Mouse (Mus musculus): ENCODE results near the gene Trpc1. TPM values are rescaled to one million over a fixed set of nuclear protein-coding genes. Genes with fewer than 3 reads are reported as not detected.

The Trpc1 gene
- 1.2 and 2.0 TPM in 2 replicates for polyA plus RNA-seq (2012; rRNA removed)

GRCm38 (mm10) chr9:95750037-95750511, at the start of gene Trpc1:
Gene Trpc1 (minus strand): TSS chr9:95750375.
- H3K4me3 ChIP-seq (ENCODE audit: control insufficient read depth, insufficient read depth, low read length): peak within 1 kb of the TSS; percentile 43
- no peak within 1 kb of the TSS for H3K27ac ChIP-seq (ENCODE audit: control insufficient read depth, insufficient read depth, low read length)
- TF ChIP-seq CTCF (IDR thresholded peaks at IDR 0.05; ENCODE audit: borderline replicate concordance, control insufficient read depth, extremely low read depth, insufficient read depth, low read length, poor library complexity) (no peak), POLR2A (IDR thresholded peaks at IDR 0.05; ENCODE audit: control insufficient read depth, extremely low read depth, insufficient read depth, low read length, poor library complexity) (no peak)
- H3K27me3 ChIP-seq (ENCODE audit: control insufficient read depth, insufficient read depth, low read length): no peaks in the 10 kb centered on the region; the same call in 1 of the 2 replicates
- WGBS: 1% methylated on average over 56 of the region's 56 CpGs
- H3K4me1 ChIP-seq (replicated peaks; ENCODE audit: control insufficient read depth, insufficient read depth, low read length): peaks cover 7% of the 10 kb centered on the region; the same call in 1 of the 2 replicates
- no peaks in the 10 kb centered on the region for H3K36me3 ChIP-seq (ENCODE audit: control insufficient read depth, insufficient read depth, low read length)
- peak; percentile 45 for DNase-seq

GRCm38 (mm10) chr9:95796323-95796722, 46.1 kb upstream of the Trpc1 start:
- WGBS: 94% methylated on average over 2 of the region's 2 CpGs
- Histone ChIP-seq H3K27ac (ENCODE audit: control insufficient read depth, insufficient read depth, low read length) (no peak overlapping the region), H3K36me3 (ENCODE audit: control insufficient read depth, insufficient read depth, low read length) (no peaks in the 10 kb centered on the region), H3K4me1 (replicated peaks; ENCODE audit: control insufficient read depth, insufficient read depth, low read length) (no peaks in the 10 kb centered on the region), H3K27me3 (ENCODE audit: control insufficient read depth, insufficient read depth, low read length) (no peaks in the 10 kb centered on the region), H3K4me3 (ENCODE audit: control insufficient read depth, insufficient read depth, low read length) (no peak overlapping the region)
- no peak for DNase-seq
- TF ChIP-seq CTCF (IDR thresholded peaks at IDR 0.05; ENCODE audit: borderline replicate concordance, control insufficient read depth, extremely low read depth, insufficient read depth, low read length, poor library complexity) (no peak), POLR2A (IDR thresholded peaks at IDR 0.05; ENCODE audit: control insufficient read depth, extremely low read depth, insufficient read depth, low read length, poor library complexity) (no peak)

GRCm38 (mm10) chr9:95795844-95796243, 45.7 kb upstream of the Trpc1 start:
- no peak for DNase-seq
- no peak overlapping the region for H3K27ac ChIP-seq (ENCODE audit: control insufficient read depth, insufficient read depth, low read length)
- no peaks in the 10 kb centered on the region for H3K36me3 ChIP-seq (ENCODE audit: control insufficient read depth, insufficient read depth, low read length)
- H3K4me3 ChIP-seq (ENCODE audit: control insufficient read depth, insufficient read depth, low read length): no peak overlapping the region
- WGBS: 83% methylated on average over 5 of the region's 5 CpGs
- no peaks in the 10 kb centered on the region for H3K27me3 ChIP-seq (ENCODE audit: control insufficient read depth, insufficient read depth, low read length)
- TF ChIP-seq CTCF (IDR thresholded peaks at IDR 0.05; ENCODE audit: borderline replicate concordance, control insufficient read depth, extremely low read depth, insufficient read depth, low read length, poor library complexity) (no peak), POLR2A (IDR thresholded peaks at IDR 0.05; ENCODE audit: control insufficient read depth, extremely low read depth, insufficient read depth, low read length, poor library complexity) (no peak)
- H3K4me1 ChIP-seq (replicated peaks; ENCODE audit: control insufficient read depth, insufficient read depth, low read length): no peaks in the 10 kb centered on the region

GRCm38 (mm10) chr9:95795077-95795784, 45.1 kb upstream of the Trpc1 start:
- DNase-seq: no peak
- TF ChIP-seq POLR2A (IDR thresholded peaks at IDR 0.05; ENCODE audit: control insufficient read depth, extremely low read depth, insufficient read depth, low read length, poor library complexity) (no peak), CTCF (IDR thresholded peaks at IDR 0.05; ENCODE audit: borderline replicate concordance, control insufficient read depth, extremely low read depth, insufficient read depth, low read length, poor library complexity) (no peak)
- Histone ChIP-seq H3K27me3 (ENCODE audit: control insufficient read depth, insufficient read depth, low read length) (no peaks in the 10 kb centered on the region), H3K4me1 (replicated peaks; ENCODE audit: control insufficient read depth, insufficient read depth, low read length) (no peaks in the 10 kb centered on the region), H3K36me3 (ENCODE audit: control insufficient read depth, insufficient read depth, low read length) (no peaks in the 10 kb centered on the region), H3K27ac (ENCODE audit: control insufficient read depth, insufficient read depth, low read length) (no peak overlapping the region), H3K4me3 (ENCODE audit: control insufficient read depth, insufficient read depth, low read length) (no peak overlapping the region)
- 93% methylated on average over 2 of the region's 2 CpGs for WGBS

- Histone ChIP-seq H3K36me3 (ENCODE audit: control insufficient read depth, insufficient read depth, low read length) (no peaks in the 10 kb centered on the region), H3K4me1 (replicated peaks; ENCODE audit: control insufficient read depth, insufficient read depth, low read length) (no peaks in the 10 kb centered on the region), H3K27me3 (ENCODE audit: control insufficient read depth, insufficient read depth, low read length) (no peaks in the 10 kb centered on the region), H3K27ac (ENCODE audit: control insufficient read depth, insufficient read depth, low read length) (no peak overlapping the region), H3K4me3 (ENCODE audit: control insufficient read depth, insufficient read depth, low read length) (no peak overlapping the region)
- WGBS: 92% methylated on average over 15 of the region's 15 CpGs
- TF ChIP-seq POLR2A (IDR thresholded peaks at IDR 0.05; ENCODE audit: control insufficient read depth, extremely low read depth, insufficient read depth, low read length, poor library complexity) (no peak), CTCF (IDR thresholded peaks at IDR 0.05; ENCODE audit: borderline replicate concordance, control insufficient read depth, extremely low read depth, insufficient read depth, low read length, poor library complexity) (no peak)
- DNase-seq: no peak
These were observed 44.0 kb upstream of the Trpc1 start for GRCm38 (mm10) chr9:95793986-95794744.

- no peak overlapping the region for H3K27ac ChIP-seq (ENCODE audit: control insufficient read depth, insufficient read depth, low read length)
- DNase-seq: no peak
- 94% methylated on average over 16 of the region's 16 CpGs for WGBS
- no peak overlapping the region for H3K4me3 ChIP-seq (ENCODE audit: control insufficient read depth, insufficient read depth, low read length)
- no peaks in the 10 kb centered on the region for H3K36me3 ChIP-seq (ENCODE audit: control insufficient read depth, insufficient read depth, low read length)
- H3K27me3 ChIP-seq (ENCODE audit: control insufficient read depth, insufficient read depth, low read length): no peaks in the 10 kb centered on the region
- TF ChIP-seq POLR2A (IDR thresholded peaks at IDR 0.05; ENCODE audit: control insufficient read depth, extremely low read depth, insufficient read depth, low read length, poor library complexity): no peak
- no peaks in the 10 kb centered on the region for H3K4me1 ChIP-seq (replicated peaks; ENCODE audit: control insufficient read depth, insufficient read depth, low read length)
These were observed 34.8 kb upstream of the Trpc1 start for GRCm38 (mm10) chr9:95784888-95785511.
